Mouse (Mus musculus) liver, postnatal 0 days (tissue): ENCODE data around the gene Pacrg. TPM values are rescaled to one million over a fixed set of nuclear protein-coding genes. Genes with fewer than 3 reads are reported as not detected.

Experiments
- ATAC-seq: fragments of 200-750 bp; cut with Nextera tagmentation; 2 replicates; pipeline ENCODE4 v1.8.0; 2017; ENCODE audit warnings: mild to moderate bottlenecking, moderate library complexity
- DNase-seq: peaks from one replicate; pipeline ENCODE4 v3.0.0-alpha.2; 2016
- H3K27ac ChIP-seq: fragments of 300-500 bp; sonication (generic); 2 replicates; pipeline ENCODE4 v1.5.1; 2014; ENCODE audit warnings: antibody characterized with exemption, moderate library complexity, mild to moderate bottlenecking, low read depth
- H3K27me3 ChIP-seq: fragments of 300-500 bp; sonication (generic); 2 replicates; pipeline ENCODE4 v1.6.1; 2014; ENCODE audit warnings: low read length, control low read depth, mixed read lengths; ENCODE audit not compliant: insufficient read depth
- H3K36me3 ChIP-seq: fragments of 300-500 bp; sonication (generic); replicated peaks from 2 replicates; pipeline ENCODE4 v1.6.1; 2014; ENCODE audit warnings: mild to moderate bottlenecking, control low read depth, low read length, moderate library complexity, mixed read lengths; ENCODE audit not compliant: insufficient read depth
- H3K4me1 ChIP-seq: fragments of 300-500 bp; sonication (generic); 2 replicates; pipeline ENCODE4 v1.6.1; 2014; ENCODE audit warnings: antibody characterized with exemption, mild to moderate bottlenecking, control low read depth; ENCODE audit not compliant: insufficient read depth
- H3K4me2 ChIP-seq: fragments of 300-500 bp; sonication (generic); 2 replicates; pipeline ENCODE4 v1.6.1; 2014; ENCODE audit warnings: low read depth, mild to moderate bottlenecking, low read length, moderate library complexity, mixed read lengths
- H3K4me3 ChIP-seq: fragments of 300-500 bp; sonication (generic); 2 replicates; pipeline ENCODE4 v1.5.1; 2014; ENCODE audit warnings: low read depth, low read length
- H3K9ac ChIP-seq: fragments of 300-500 bp; sonication (generic); replicated peaks from 2 replicates; pipeline ENCODE4 v1.6.1; 2014; ENCODE audit warnings: mild to moderate bottlenecking, moderate library complexity
- H3K9me3 ChIP-seq: fragments of 300-500 bp; sonication (generic); 2 replicates; pipeline ENCODE4 v1.6.1; 2016; ENCODE audit warnings: mild to moderate bottlenecking, control low read depth, low read length, mixed read lengths
- CTCF ChIP-seq: sonication (generic); IDR thresholded peaks from 2 replicates; pipeline ENCODE4 v1.5.1; 2016; ENCODE audit warnings: antibody characterized with exemption, low read depth
- EP300 ChIP-seq: IDR thresholded peaks from 2 replicates; pipeline ENCODE4 v1.6.1; 2016; ENCODE audit warnings: antibody characterized with exemption, low read depth, mild to moderate bottlenecking
- WGBS: fragments of 180-500 bp; shearing (Covaris S2); extraction: QIAGEN DNeasy Blood & Tissue Kit; methylation state at CpG from one replicate; pipeline ENCODE4 v1.1.7; 2014; ENCODE audit not compliant: insufficient replicate concordance; 5-methylcytosine and 5-hydroxymethylcytosine counted together
- polyA plus RNA-seq: library from polyadenylated mRNA; unstranded; fragments of >200 nt; fragmentation: Nextera tagmentation; extraction: Ambion mirVana; gene quantifications from 2 replicates; pipeline ENCODE4 v1.2.1, GENCODE M21; 2015

Pacrg gene
- polyA plus RNA-seq = not detected in 2 replicates

GRCm38 (mm10) chr17:10840148-10840707 is at the start of gene Pacrg, which contains the start of gene Prkn:
Gene Pacrg, minus strand, starts transcription at chr17:10840311.
Gene Prkn, plus strand, starts transcription at chr17:10840384.
- DNase-seq = peak; percentile 96
- Histone ChIP-seq H3K27me3 (no peaks in the 10 kb centered on the region), H3K4me2 (peak within 1 kb of the TSS; percentile 91), H3K27ac (peak within 1 kb of the TSS; percentile 66), H3K4me1 (peaks cover 6% of the 10 kb centered on the region; the same call in 1 of the 2 replicates), H3K4me3 (peak within 1 kb of the TSS; percentile 77), H3K9ac (peak within 1 kb of the TSS; percentile 76), H3K9me3 (no peaks in the 10 kb centered on the region), H3K36me3 (no peaks in the 10 kb centered on the region)
- TF ChIP-seq CTCF = no peak
- TF ChIP-seq EP300 = no peak
- peak; percentile 94 for ATAC-seq
- WGBS = under 1% methylated on average over 46 of the region's 58 CpGs

- Histone ChIP-seq H3K9me3 (no peaks in the 10 kb centered on the region), H3K9ac (no peak overlapping the region), H3K4me3 (no peak overlapping the region), H3K27me3 (no peaks in the 10 kb centered on the region), H3K27ac (no peak overlapping the region), H3K4me2 (no peak overlapping the region), H3K4me1 (no peaks in the 10 kb centered on the region), H3K36me3 (no peaks in the 10 kb centered on the region)
- DNase-seq (no peak), ATAC-seq (no peak)
- no peak for TF ChIP-seq CTCF
- TF ChIP-seq EP300 = no peak
- 47% methylated on average over 4 of the region's 4 CpGs for WGBS
Measured at GRCm38 (mm10) chr17:10887924-10888323, 47.8 kb upstream of the Pacrg start.

- Histone ChIP-seq H3K27me3 (no peaks in the 10 kb centered on the region), H3K27ac (no peak overlapping the region), H3K4me3 (no peak overlapping the region), H3K4me2 (no peak overlapping the region), H3K4me1 (no peaks in the 10 kb centered on the region), H3K36me3 (no peaks in the 10 kb centered on the region), H3K9ac (no peak overlapping the region), H3K9me3 (no peaks in the 10 kb centered on the region)
- ATAC-seq (no peak), DNase-seq (no peak)
- 77% methylated on average over 1 of the region's 1 CpGs for WGBS
- TF ChIP-seq EP300 = no peak
- no peak for TF ChIP-seq CTCF
Measured at GRCm38 (mm10) chr17:10882260-10882659, 42.1 kb upstream of the Pacrg start.

DNA sequence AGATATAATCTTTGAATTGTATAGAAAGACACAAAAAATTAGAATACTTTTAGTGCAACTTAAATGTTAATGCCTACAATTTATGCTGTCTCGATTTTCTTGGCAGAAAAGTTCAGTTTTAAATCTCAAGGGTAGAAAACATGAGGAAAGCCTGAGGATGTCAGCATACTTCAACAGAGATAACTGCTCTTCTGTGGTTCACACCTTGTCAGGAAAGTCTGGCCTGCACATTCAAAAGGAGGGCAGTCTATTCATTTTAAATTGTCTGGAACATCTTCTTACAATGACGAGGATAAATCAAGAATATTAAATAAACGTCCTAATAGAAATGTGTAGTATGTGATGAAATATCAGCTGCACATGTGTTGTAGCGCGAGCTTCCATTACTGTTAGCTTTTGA is 38.9 kb upstream of the Pacrg start:
- no peak overlapping the region for H3K9ac ChIP-seq
- 79% methylated on average over 5 of the region's 5 CpGs for WGBS
- H3K4me2 ChIP-seq = no peak overlapping the region
- no peak overlapping the region for H3K4me3 ChIP-seq
- H3K4me1 ChIP-seq = no peaks in the 10 kb centered on the region
- no peaks in the 10 kb centered on the region for H3K9me3 ChIP-seq
- ATAC-seq (no peak), DNase-seq (no peak)
- no peaks in the 10 kb centered on the region for H3K27me3 ChIP-seq
- TF ChIP-seq CTCF = no peak
- TF ChIP-seq EP300 = no peak
- H3K36me3 ChIP-seq = no peaks in the 10 kb centered on the region
- H3K27ac ChIP-seq = no peak overlapping the region

DNA sequence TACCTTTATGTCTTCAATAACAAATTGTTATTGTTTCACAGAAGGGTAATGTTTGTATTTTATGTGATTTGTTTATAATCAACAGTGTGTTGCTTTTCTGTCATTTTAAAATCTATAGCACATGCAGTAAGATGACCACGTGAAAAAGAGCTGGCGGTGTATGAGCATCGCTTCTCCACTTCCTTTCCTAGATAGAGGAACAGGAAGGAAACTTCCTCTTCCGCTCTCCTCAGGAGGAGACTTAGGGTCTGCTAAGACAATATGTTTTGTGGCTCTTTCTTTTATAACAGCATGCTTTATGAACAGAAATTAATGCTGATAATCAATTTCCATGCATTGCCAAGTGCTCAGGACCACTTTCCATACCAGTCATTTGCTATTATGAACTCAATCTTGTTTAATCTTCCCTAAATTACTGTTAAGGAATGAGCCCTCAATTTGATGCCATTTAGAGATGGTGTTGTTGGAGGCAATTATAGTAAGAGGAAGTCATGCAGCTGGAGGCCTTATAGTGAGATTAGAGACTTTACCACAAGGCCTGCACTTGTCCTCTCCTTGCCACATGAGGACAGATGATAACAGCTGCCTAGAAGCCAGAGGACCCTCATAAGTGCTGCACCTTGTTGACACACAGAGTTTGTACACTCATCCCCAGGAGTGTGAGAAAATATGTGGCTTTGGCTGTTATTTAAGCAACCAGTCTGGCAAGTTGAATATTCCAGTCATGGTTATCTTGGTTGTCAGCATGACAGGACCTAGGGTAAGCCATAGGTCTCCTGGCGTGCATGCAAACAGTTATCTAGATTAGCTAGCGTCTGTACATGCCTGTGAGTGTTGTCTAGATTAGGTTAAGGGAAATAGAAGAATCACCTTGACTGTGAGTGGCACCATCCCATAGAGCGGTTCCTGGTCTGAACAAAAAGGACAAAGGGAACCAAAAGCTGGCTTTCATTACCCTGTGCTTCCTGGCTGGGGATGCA is 34.4 kb upstream of the Pacrg start:
- ATAC-seq = peak; percentile 96

GRCm38 (mm10) chr17:10854207-10854606 is 14.1 kb upstream of the Pacrg start:
- Histone ChIP-seq H3K9ac (no peak overlapping the region), H3K4me2 (no peak overlapping the region), H3K27me3 (no peaks in the 10 kb centered on the region), H3K4me3 (no peak overlapping the region), H3K36me3 (no peaks in the 10 kb centered on the region), H3K9me3 (no peaks in the 10 kb centered on the region), H3K27ac (no peak overlapping the region), H3K4me1 (no peaks in the 10 kb centered on the region)
- no peak for TF ChIP-seq CTCF
- TF ChIP-seq EP300 = no peak
- ATAC-seq = no peak
- DNase-seq = no peak
- 83% methylated on average over 3 of the region's 3 CpGs for WGBS

More for the DNA sequence above, 34.4 kb upstream of the Pacrg start:
- no peak for DNase-seq
- no peak overlapping the region for H3K9ac ChIP-seq
- WGBS = 50% methylated on average over 7 of the region's 7 CpGs
- H3K4me2 ChIP-seq = no peak overlapping the region
- H3K27me3 ChIP-seq = no peaks in the 10 kb centered on the region
- H3K9me3 ChIP-seq = no peaks in the 10 kb centered on the region
- TF ChIP-seq EP300 (peak; percentile 63), CTCF (no peak)
- no peak overlapping the region; the same call in 1 of the 2 replicates for H3K27ac ChIP-seq
- H3K4me3 ChIP-seq = no peak overlapping the region
- no peaks in the 10 kb centered on the region for H3K4me1 ChIP-seq
- H3K36me3 ChIP-seq = no peaks in the 10 kb centered on the region
